Mouse (Mus musculus) right cerebral cortex, postnatal 25 days (tissue): ENCODE results near the gene Dnajb7.
A peak's percentile ranks its signal among the peaks of the same experiment; 100 is the strongest.

Experiments used
- DNase-seq: peaks from one replicate; pipeline ENCODE4 v3.0.0; 2022

Dnajb7 gene

DNA sequence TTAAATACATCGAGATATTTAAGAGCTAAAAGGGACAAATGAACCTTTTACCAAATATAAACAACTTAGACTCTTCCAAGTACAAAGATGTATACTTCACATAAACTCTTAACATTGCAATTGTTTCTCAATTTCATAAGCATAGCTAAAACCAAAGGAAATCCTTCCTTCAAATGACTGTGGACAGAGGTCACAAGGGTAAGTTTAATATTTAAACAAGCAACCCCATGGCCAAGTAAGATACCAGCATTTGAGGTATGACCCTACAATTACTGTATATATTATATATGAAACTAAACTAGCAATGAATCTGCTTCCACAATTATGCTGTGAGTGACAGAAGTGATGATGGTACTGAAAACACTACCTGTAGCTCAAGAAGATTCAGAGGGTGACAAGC, 43.8 kb downstream of the Dnajb7 start:
- no peak for DNase-seq

DNA sequence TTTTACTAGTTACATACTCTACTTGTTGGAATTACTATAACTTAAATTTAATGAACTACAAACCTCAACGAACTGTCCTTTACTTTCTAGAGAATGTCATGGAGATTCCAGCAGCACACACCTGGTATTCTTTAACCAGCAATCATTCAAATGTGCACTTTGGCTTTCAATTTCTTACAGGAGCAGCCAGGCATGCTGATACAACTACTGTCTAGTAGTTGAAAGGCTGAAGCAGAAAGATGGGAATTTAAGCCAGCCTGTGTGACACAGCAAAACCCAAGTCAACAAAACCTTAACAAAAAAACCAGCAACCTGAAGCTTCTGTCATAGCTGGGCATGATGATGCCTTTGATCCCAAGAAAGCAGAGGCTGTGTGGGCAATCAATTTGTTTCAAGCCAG, 45.6 kb downstream of the Dnajb7 start:
- DNase-seq = no peak

DNA sequence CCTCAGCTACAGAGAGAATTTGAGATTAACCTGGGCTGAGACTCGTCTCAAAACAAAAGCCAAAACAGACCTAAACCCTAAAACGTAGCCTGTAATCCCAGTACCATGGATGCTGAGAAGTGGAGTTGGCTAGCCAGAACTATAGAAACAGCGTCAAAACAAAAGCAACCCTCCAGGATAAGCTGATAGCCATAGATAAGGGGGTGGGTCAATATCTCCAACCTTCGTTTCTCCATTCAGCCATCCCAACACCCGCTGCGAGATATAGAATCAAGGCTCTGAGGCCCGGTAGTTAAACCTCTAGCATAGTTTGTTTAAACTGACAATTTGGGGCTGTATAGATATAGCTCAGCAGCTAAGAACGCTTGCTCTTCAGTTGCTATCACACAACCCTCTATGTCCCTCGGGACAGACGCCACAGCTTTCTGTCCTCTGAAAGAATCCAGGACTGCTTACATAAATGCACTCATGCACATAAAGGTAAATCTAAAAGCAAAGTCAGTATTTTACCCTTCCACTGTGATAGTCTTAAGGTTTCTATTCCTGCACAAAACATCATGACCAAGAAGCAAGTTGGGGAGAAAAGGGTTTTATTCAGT, 46.6 kb downstream of the Dnajb7 start:
- no peak for DNase-seq

DNA sequence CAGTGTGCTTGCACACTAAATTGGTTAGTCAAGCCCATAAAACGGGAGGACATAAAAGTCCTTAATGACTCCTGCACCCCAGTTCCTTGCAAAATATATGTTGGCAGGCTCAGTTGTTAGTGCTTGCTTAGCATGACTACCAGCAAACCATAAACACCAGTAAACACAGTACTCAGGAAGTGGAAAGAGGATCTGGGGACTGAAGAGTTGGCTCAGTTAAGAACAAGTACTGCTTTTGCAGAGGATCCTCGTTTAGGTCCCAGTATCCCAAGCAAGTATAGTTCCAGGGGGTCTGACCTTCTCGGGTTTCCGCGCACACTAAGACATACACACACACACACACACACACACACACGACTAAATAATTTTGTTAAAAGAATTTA, 47.1 kb downstream of the Dnajb7 start:
- DNase-seq = no peak

DNA sequence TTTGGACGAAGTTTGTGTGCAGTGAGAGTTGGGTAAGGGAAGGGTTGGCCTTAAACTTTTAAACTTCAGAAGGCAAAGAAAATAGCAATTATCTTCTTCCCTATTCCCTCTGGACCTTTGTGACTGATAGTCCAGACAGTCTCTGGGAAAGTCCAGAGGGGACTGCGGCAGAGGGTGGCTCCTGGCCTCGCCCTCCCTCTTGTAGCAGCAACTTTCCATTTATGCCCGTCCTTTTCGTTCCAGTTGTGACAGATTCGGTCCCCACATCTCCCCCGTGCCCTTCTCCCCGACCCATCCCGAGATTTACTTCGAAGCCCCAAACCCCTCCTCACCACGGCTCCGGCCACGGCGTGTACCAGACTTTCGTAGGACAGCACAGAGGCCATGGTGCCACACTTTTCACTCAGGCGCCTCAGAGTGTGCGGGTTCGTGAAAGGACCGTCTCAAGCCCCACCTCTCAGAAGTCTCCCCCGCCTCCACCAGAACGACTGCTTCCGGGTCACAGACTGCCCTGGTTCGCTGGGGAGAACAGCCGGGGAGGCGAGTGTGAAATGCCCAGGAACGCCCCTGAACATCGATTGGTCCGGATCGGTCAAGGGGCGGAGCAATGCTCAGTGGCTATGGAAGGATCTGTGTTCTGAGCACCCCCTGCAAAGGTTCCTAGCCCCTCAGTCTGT, 47.6 kb downstream of the Dnajb7 start, which contains the start of gene Slc25a17:
Gene Slc25a17 (minus strand): TSS at position 468 of the 677 bp plus-strand sequence.
- peak; percentile 90 for DNase-seq

DNA sequence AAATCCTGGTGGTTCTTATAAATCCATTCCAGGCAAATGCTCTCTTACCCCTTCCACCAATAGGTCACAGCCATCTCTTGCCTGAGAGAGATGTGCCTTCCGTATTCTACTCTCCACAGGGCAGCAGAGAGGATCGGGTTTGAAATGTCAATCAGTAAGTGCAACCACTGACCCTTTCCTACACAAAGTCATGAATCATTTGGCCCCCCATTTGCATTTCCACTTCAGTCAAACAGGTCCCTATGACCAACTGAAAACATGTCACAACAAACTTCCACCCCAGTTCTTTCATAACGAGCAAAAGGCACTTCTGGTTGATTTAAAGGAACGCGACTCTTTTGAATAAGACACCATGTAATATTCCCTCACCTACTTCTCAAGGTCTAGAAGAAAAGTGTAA, 48.7 kb downstream of the Dnajb7 start:
- no peak for DNase-seq

DNA sequence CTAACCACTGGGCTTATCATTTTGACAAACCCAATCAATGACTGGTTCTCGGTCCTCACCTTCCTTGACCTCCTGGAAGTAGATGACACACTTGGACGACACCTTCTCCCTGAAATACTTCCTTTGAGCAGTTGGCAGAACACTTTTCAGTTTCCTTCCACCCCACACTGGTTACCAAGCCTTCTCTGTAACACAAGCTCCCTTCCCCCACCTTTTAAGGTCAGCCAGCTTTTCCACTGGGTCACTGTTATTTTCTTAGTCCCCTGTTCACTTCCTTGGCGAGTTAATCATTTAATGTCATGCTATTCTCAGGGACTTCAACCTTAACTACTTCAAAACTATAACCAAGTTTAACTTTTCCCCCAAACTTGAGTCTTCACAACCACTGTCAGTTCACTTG, 49.2 kb downstream of the Dnajb7 start:
- no peak for DNase-seq

DNA sequence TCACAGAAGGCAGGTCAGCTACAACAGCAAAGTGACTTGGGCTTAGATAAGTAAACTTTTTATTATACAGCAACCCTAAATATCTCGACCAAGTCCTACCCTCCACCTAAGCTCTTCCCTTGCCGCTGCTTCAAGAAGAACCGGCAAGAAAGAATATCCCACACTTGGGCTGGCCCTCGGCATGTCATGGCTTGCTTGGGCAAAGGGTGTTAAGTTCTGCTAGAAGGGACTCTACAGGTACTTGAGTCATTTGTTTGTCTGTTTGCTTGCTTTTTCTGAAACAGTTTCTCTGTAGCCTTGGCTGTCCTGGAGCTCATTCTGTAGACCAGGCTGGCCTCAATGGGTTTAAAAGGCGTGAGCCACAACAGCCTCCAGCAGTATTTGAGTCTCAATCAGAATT, 51.2 kb downstream of the Dnajb7 start:
- DNase-seq = no peak
